Mouse (Mus musculus) liver, adult 2 months (tissue): ENCODE measurements around the gene Olig1. TPM values are rescaled to one million over a fixed set of nuclear protein-coding genes. Genes with fewer than 3 reads are reported as not detected.

ENCODE experiments used
- DNase-seq: peaks from one replicate; pipeline ENCODE4 v3.0.0-alpha.2; 2011; ENCODE audit warnings: low read depth, low spot score; ENCODE audit errors: extremely low read depth
- H3K27ac ChIP-seq: fragments of 200-500 bp; replicated peaks from 2 replicates; pipeline ENCODE4 v1.5.1; 2012; ENCODE audit warnings: low read depth, mild to moderate bottlenecking, control low read depth, inconsistent platforms, low read length; ENCODE audit not compliant: insufficient read depth
- H3K27me3 ChIP-seq: fragments of 200-500 bp; 2 replicates; pipeline ENCODE4 v1.6.1; 2012; ENCODE audit warnings: mild to moderate bottlenecking, moderate library complexity, low read length, inconsistent platforms; ENCODE audit not compliant: control insufficient read depth, insufficient read depth
- H3K36me3 ChIP-seq: fragments of 200-500 bp; 2 replicates; pipeline ENCODE4 v1.6.1; 2012; ENCODE audit warnings: low read length, inconsistent platforms; ENCODE audit not compliant: control insufficient read depth, insufficient read depth
- H3K4me1 ChIP-seq: fragments of 200-500 bp; 2 replicates; pipeline ENCODE4 v1.6.1; 2011; ENCODE audit warnings: low read length; ENCODE audit not compliant: control insufficient read depth, insufficient read depth
- H3K4me3 ChIP-seq: fragments of 200-500 bp; 2 replicates; pipeline ENCODE4 v1.5.1; 2011; ENCODE audit warnings: low read depth, mild to moderate bottlenecking, control low read depth, low read length, moderate library complexity; ENCODE audit not compliant: insufficient read depth
- H3K79me2 ChIP-seq: fragments of 200-500 bp; 2 replicates; pipeline ENCODE4 v1.6.1; 2012; ENCODE audit warnings: inconsistent platforms, mild to moderate bottlenecking, low read length, moderate library complexity; ENCODE audit not compliant: control insufficient read depth, insufficient read depth
- H3K9ac ChIP-seq: fragments of 200-500 bp; 2 replicates; pipeline ENCODE4 v1.6.1; 2012; ENCODE audit warnings: low read depth, mild to moderate bottlenecking, control low read depth, inconsistent platforms, low read length
- CTCF ChIP-seq: fragments of 200-500 bp; IDR thresholded peaks from 2 replicates; pipeline ENCODE4 v1.5.1; 2011; ENCODE audit warnings: low read depth, low read length, control low read depth
- POLR2A ChIP-seq: fragments of 200-500 bp; IDR thresholded peaks from 2 replicates; pipeline ENCODE4 v1.6.1; 2011; ENCODE audit warnings: low read length, control low read depth; ENCODE audit not compliant: insufficient read depth; ENCODE audit errors: extremely low read depth
- WGBS: fragments of 180-500 bp; shearing (Covaris S2); methylation state at CpG from one replicate; pipeline ENCODE4 v1.1.7; 2018; 5-methylcytosine and 5-hydroxymethylcytosine counted together
- polyA plus RNA-seq: library from polyadenylated mRNA; depleted of rRNA; stranded (reverse); fragments of >200 nt; gene quantifications from 2 replicates; pipeline ENCODE4 v1.2.3, GENCODE M21; 2012
- total RNA-seq: library from RNA; depleted of rRNA; stranded (reverse); fragments of >200 nt; gene quantifications from 2 replicates; pipeline ENCODE4 v1.2.3, GENCODE M21; 2014

Gene Olig1
- total and polyA plus RNA-seq, 2 experiments, result 0.55 to 2.1 TPM

- no peaks in the 10 kb centered on the region for H3K79me2 ChIP-seq
- no peak overlapping the region for H3K9ac ChIP-seq
- H3K4me3 ChIP-seq, result no peak overlapping the region
- no peak for DNase-seq
- no peak overlapping the region for H3K27ac ChIP-seq
- 60% methylated on average over 16 of the region's 16 CpGs for WGBS
- no peaks in the 10 kb centered on the region for H3K4me1 ChIP-seq
- no peaks in the 10 kb centered on the region for H3K36me3 ChIP-seq
- no peaks in the 10 kb centered on the region for H3K27me3 ChIP-seq
- no peak for TF ChIP-seq CTCF
These were observed 31.3 kb downstream of the Olig1 start for GRCm38 (mm10) chr16:91300641-91301441.

GRCm38 (mm10) chr16:91301454-91301853, 31.9 kb downstream of the Olig1 start:
- 71% methylated on average over 18 of the region's 18 CpGs for WGBS

DNA sequence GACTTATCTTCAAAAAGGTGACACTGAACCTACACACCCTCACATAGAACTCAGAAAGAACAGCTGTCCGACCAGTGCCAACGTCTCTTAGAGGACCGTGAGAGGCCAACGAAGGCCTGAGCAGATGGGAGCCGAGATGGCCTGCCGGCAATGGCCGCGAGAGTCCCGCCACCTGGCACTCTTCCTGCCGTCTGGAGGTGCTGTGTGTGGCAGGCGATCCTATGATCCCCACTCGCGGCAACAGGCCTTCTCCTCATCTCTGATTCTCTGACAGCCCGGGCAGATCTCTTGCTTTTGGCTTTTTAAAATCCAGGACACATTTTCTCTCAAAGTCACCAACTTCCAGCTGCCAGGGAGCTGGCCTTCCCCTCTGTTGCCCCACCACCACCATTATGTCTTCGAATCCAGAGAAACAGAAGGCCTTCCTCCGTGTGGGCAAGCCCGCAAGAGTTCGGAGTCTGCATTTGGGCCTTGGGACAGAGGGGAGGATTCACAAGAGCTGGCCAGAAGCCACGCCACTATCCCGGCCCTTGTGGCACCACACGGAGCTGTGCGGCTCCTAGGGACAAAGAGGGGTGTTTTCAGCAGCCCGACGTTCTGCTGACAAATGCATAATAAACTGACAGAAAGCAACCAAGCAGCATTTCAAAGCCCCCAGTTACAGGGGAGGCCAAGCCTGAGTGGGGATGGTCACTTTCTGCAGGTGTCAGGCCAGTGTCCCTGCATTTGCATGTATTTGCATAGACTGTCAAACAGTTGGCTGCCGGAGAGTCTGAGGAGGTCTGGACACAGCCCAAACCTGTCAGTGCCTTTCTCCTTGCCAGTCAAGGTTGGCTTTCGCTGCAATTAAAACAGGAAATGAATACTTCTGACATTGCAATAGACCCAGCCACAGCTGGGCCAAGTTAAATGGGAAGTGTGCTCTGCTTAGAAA, 34.5 kb downstream of the Olig1 start:
- H3K36me3 ChIP-seq, result no peaks in the 10 kb centered on the region
- TF ChIP-seq CTCF, result no peak
- no peak for TF ChIP-seq POLR2A
- WGBS, result 64% methylated on average over 26 of the region's 26 CpGs
- no peak overlapping the region for H3K4me3 ChIP-seq
- H3K4me1 ChIP-seq, result no peaks in the 10 kb centered on the region
- H3K79me2 ChIP-seq, result no peaks in the 10 kb centered on the region
- H3K9ac ChIP-seq, result no peak overlapping the region
- no peaks in the 10 kb centered on the region for H3K27me3 ChIP-seq
- no peak for DNase-seq
- H3K27ac ChIP-seq, result no peak overlapping the region

More at GRCm38 (mm10) chr16:91301454-91301853, 31.9 kb downstream of the Olig1 start:
- Histone ChIP-seq H3K36me3 (no peaks in the 10 kb centered on the region), H3K27ac (no peak overlapping the region), H3K4me1 (no peaks in the 10 kb centered on the region), H3K79me2 (no peaks in the 10 kb centered on the region), H3K9ac (no peak overlapping the region), H3K4me3 (no peak overlapping the region), H3K27me3 (no peaks in the 10 kb centered on the region)
- no peak for DNase-seq
- TF ChIP-seq CTCF (no peak), POLR2A (no peak)

DNA sequence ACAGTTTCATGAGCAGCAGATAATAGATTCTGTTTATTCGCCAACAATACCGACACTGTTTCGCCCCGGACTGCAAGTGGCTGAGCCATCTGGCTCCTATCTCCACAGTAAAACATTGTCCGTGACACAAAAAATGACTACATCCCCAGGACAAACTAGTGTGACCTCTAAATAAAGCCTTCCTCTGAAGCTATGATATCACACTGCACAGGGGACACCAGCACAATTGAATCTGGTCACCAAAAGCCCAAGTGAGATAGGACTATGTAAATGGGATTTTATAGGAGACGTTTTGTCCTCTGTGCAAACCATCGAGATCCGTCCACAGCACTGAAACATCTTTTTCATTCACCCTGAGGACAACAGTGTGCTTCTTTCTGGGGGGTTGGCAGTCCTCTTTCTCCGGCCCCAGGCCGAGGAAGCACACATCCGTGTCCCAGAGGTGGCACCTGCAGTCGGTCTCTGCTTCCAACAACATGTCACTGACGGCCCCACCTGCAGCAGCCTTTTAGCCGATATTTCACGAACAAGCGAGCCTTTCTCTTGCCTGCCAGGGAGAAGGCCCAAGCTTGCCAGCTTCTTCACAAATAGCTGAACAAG, 36.0 kb downstream of the Olig1 start:
- H3K27me3 ChIP-seq, result no peaks in the 10 kb centered on the region
- DNase-seq, result no peak
- WGBS, result 79% methylated on average over 16 of the region's 16 CpGs

DNA sequence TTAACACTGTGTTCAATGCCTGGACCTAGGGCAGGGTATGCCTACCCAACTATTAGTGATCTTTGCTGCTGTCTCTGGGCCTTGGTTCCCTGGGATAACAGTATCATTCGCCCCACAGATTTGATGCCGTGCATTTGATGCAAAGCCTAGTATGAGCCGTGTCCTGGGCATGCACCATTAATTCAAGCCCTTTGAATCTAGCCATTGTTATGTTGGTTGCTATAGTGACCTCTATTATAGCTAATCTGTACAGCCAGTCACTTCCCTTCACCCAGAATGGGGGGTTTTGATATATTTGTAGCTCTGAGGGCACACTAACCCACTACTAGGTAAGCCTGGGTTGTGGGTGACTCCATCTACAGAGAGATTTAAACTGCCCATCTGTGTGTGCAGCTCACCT, 40.3 kb downstream of the Olig1 start:
- no peak for DNase-seq
- Histone ChIP-seq H3K36me3 (no peaks in the 10 kb centered on the region), H3K4me3 (no peak overlapping the region), H3K27me3 (no peaks in the 10 kb centered on the region), H3K4me1 (no peaks in the 10 kb centered on the region), H3K79me2 (no peaks in the 10 kb centered on the region), H3K27ac (no peak overlapping the region), H3K9ac (no peak overlapping the region)
- TF ChIP-seq CTCF (no peak), POLR2A (no peak)
- WGBS, result 90% methylated on average over 3 of the region's 3 CpGs

More for the DNA sequence above, 36.0 kb downstream of the Olig1 start:
- no peaks in the 10 kb centered on the region for H3K36me3 ChIP-seq
- no peaks in the 10 kb centered on the region for H3K79me2 ChIP-seq
- TF ChIP-seq CTCF (no peak), POLR2A (no peak)
- H3K4me3 ChIP-seq, result no peak overlapping the region
- no peaks in the 10 kb centered on the region for H3K4me1 ChIP-seq
- H3K9ac ChIP-seq, result no peak overlapping the region
- H3K27ac ChIP-seq, result no peak overlapping the region
